Mouse (Mus musculus) heart, embryonic 11.5 days (tissue): Measurements from ENCODE around the gene Zfp672. TPM values are rescaled to one million over a fixed set of nuclear protein-coding genes. Genes with fewer than 3 reads are reported as not detected.

Experiments
- ATAC-seq: fragments of 200-750 bp; cut with Nextera tagmentation; replicated peaks from 2 replicates; pipeline ENCODE4 v1.8.0; 2017; ENCODE audit warnings: moderate library complexity; ENCODE audit not compliant: insufficient number of reproducible peaks, low FRiP score, low TSS enrichment
- H3K27ac ChIP-seq: fragments of 300-500 bp; sonication (generic); 2 replicates; pipeline ENCODE4 v1.5.1; 2014; ENCODE audit warnings: mild to moderate bottlenecking, low read depth, low read length
- H3K27me3 ChIP-seq: fragments of 300-500 bp; sonication (generic); 2 replicates; pipeline ENCODE4 v1.6.1; 2014; ENCODE audit warnings: mild to moderate bottlenecking, low read length, mixed read lengths; ENCODE audit not compliant: control insufficient read depth, insufficient read depth
- H3K36me3 ChIP-seq: fragments of 300-500 bp; sonication (generic); 2 replicates; pipeline ENCODE4 v1.6.1; 2014; ENCODE audit warnings: mild to moderate bottlenecking, low read length, moderate library complexity, mixed read lengths; ENCODE audit not compliant: control insufficient read depth, insufficient read depth
- H3K4me1 ChIP-seq: fragments of 300-500 bp; sonication (generic); 2 replicates; pipeline ENCODE4 v1.6.1; 2014; ENCODE audit warnings: low read length; ENCODE audit not compliant: control insufficient read depth, insufficient read depth
- H3K4me2 ChIP-seq: fragments of 300-500 bp; sonication (generic); 2 replicates; pipeline ENCODE4 v1.6.1; 2014; ENCODE audit warnings: mild to moderate bottlenecking, moderate library complexity
- H3K4me3 ChIP-seq: fragments of 300-500 bp; sonication (generic); 2 replicates; pipeline ENCODE4 v1.5.1; 2014; ENCODE audit warnings: low read depth, low read length
- H3K9ac ChIP-seq: fragments of 300-500 bp; sonication (generic); 2 replicates; pipeline ENCODE4 v1.6.1; 2014; ENCODE audit warnings: mild to moderate bottlenecking, low read depth, low read length, moderate library complexity
- H3K9me3 ChIP-seq: fragments of 300-500 bp; sonication (generic); replicated peaks from 2 replicates; pipeline ENCODE4 v1.6.1; 2016; ENCODE audit warnings: low read length; ENCODE audit not compliant: control insufficient read depth
- WGBS: fragments of 180-500 bp; shearing (Covaris S2); extraction: QIAGEN DNeasy Blood & Tissue Kit; methylation state at CpG from one replicate; pipeline ENCODE4 v1.1.7; 2014; ENCODE audit not compliant: insufficient replicate concordance; 5-methylcytosine and 5-hydroxymethylcytosine counted together
- polyA plus RNA-seq: library from polyadenylated mRNA; unstranded; fragments of >200 nt; fragmentation: Nextera tagmentation; extraction: Ambion mirVana; gene quantifications from 2 replicates; pipeline ENCODE4 v1.2.1, GENCODE M21; 2014

Gene Zfp672
- polyA plus RNA-seq, 1 experiment from 2014 or later = 31.2 TPM

GRCm38 (mm10) chr11:58346745-58347144 is 16.6 kb upstream of the Zfp672 start:
- WGBS = 84% methylated on average over 4 of the region's 4 CpGs
- peaks cover 21% of the 10 kb centered on the region for H3K36me3 ChIP-seq
- H3K4me2 ChIP-seq = no peak overlapping the region
- H3K27me3 ChIP-seq = no peaks in the 10 kb centered on the region
- H3K9me3 ChIP-seq = no peaks in the 10 kb centered on the region
- no peak overlapping the region for H3K9ac ChIP-seq
- H3K4me1 ChIP-seq = no peaks in the 10 kb centered on the region
- no peak overlapping the region for H3K27ac ChIP-seq
- H3K4me3 ChIP-seq = no peak overlapping the region
- ATAC-seq = no peak

DNA sequence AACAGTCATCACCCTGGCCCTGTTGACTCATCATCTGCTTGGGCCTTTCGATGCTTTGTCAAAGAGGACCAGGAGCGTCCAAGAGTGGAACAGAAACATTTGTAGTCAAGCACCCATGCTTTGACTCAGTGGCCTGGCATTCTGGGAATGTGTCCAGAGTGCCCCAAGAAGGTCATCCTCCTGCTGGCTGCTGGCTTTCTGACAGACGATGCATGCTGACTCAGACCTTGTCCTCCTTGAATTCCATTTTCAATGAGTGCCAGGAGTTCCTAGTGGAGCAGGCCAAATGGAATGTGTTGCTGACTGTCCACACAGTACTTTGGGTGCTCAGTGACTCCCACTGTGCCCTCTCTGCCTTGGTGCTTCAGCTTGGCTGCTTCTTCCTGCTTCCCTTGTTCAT is 4.6 kb upstream of the Zfp672 start:
- WGBS = 46% methylated on average over 3 of the region's 3 CpGs
- Histone ChIP-seq H3K9me3 (no peaks in the 10 kb centered on the region), H3K4me2 (no peak overlapping the region), H3K9ac (no peak overlapping the region), H3K4me3 (no peak overlapping the region), H3K4me1 (peaks cover 15% of the 10 kb centered on the region), H3K36me3 (peaks cover 6% of the 10 kb centered on the region), H3K27ac (peak overlapping the region; percentile 8; the same call in 1 of the 2 replicates), H3K27me3 (no peaks in the 10 kb centered on the region)
- no peak for ATAC-seq

DNA sequence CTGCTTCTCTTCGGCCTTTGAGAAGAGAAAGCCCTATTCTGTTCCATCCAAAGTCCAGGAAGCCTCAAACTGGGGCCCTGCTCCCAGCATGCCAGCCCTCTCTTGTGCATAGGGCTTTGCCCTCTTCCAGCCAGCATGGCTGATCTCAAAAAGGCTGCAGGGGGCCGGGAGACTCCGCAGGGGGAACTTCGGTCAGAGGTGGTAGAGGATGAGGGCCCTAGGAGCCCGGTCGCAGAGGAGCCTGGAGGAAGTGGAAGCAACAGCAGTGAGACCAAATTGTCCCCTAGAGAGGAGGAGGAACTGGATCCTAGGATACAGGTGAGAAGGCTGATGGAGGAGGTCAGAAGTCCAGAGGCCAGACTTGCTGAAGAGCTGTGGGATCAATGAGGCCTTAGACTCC is 1.4 kb upstream of the Zfp672 start:
- peaks cover 5% of the 10 kb centered on the region; the same call in 1 of the 2 replicates for H3K36me3 ChIP-seq
- peak overlapping the region; percentile 88 for H3K4me2 ChIP-seq
- peaks cover 24% of the 10 kb centered on the region for H3K4me1 ChIP-seq
- H3K9ac ChIP-seq = peak overlapping the region; percentile 89
- peak overlapping the region; percentile 92 for H3K4me3 ChIP-seq
- no peaks in the 10 kb centered on the region for H3K9me3 ChIP-seq
- 82% methylated on average over 6 of the region's 6 CpGs for WGBS
- no peaks in the 10 kb centered on the region for H3K27me3 ChIP-seq
- ATAC-seq = no peak
- no peak overlapping the region for H3K27ac ChIP-seq

- Histone ChIP-seq H3K9ac (peak overlapping the region; percentile 89), H3K4me3 (peak overlapping the region; percentile 92), H3K4me1 (peaks cover 24% of the 10 kb centered on the region), H3K4me2 (peak overlapping the region; percentile 88), H3K36me3 (peaks cover 5% of the 10 kb centered on the region; the same call in 1 of the 2 replicates), H3K9me3 (no peaks in the 10 kb centered on the region), H3K27ac (no peak overlapping the region; the same call in 1 of the 2 replicates), H3K27me3 (no peaks in the 10 kb centered on the region)
- WGBS = 15% methylated on average over 10 of the region's 10 CpGs
- no peak for ATAC-seq
Observed at GRCm38 (mm10) chr11:58331149-58331495, 983 bp upstream of the Zfp672 start.

DNA sequence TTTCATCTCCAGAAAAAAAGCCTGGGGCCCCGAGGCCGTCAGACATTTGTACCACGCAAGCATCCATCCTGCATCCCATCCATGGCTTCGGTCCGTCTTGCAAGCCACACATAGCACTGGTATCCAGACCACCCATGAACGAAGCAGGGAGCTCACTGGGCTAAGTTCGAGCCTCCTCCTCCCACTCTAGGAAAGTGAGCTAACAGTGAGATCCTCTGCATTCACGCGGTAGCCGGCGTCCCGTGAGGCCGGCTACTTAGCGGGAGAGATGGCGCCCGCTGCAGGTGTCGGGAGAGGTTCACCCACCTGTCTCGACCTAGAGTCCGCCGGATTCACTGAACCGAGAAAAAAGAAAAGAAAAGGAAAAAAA is 248 bp downstream of the Zfp672 start:
- peak overlapping the region; percentile 25; the same call in 1 of the 2 replicates for H3K27ac ChIP-seq
- no peak; the same call in 1 of the 2 replicates for ATAC-seq
- WGBS = under 1% methylated on average over 21 of the region's 21 CpGs

DNA sequence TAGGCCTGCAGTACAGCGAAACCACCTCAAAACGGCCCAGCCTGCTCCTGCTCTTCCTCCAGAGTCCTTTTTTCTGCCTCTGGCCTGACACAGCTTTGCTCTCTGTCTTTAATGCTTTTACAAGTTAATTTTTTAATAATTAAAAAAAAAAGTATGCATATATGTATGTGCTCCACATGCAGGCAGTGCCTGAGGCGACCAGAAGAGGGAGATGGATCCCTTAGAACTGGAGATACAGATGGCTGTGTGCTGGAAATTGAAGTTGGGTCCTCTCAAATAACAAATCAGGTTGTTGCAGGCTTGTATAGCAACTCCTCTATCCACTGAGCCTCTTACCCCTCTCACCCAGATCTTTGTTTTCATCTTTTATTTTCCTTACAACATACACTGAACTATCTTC is 3.4 kb downstream of the Zfp672 start:
- no peak overlapping the region for H3K9ac ChIP-seq
- WGBS = 91% methylated on average over 3 of the region's 3 CpGs

More for the DNA sequence above, 248 bp downstream of the Zfp672 start:
- Histone ChIP-seq H3K9me3 (no peaks in the 10 kb centered on the region), H3K4me1 (peaks cover 24% of the 10 kb centered on the region), H3K9ac (peak overlapping the region; percentile 89), H3K4me3 (peak overlapping the region; percentile 92), H3K27me3 (no peaks in the 10 kb centered on the region), H3K36me3 (peaks cover 5% of the 10 kb centered on the region; the same call in 1 of the 2 replicates), H3K4me2 (peak overlapping the region; percentile 88)

DNA sequence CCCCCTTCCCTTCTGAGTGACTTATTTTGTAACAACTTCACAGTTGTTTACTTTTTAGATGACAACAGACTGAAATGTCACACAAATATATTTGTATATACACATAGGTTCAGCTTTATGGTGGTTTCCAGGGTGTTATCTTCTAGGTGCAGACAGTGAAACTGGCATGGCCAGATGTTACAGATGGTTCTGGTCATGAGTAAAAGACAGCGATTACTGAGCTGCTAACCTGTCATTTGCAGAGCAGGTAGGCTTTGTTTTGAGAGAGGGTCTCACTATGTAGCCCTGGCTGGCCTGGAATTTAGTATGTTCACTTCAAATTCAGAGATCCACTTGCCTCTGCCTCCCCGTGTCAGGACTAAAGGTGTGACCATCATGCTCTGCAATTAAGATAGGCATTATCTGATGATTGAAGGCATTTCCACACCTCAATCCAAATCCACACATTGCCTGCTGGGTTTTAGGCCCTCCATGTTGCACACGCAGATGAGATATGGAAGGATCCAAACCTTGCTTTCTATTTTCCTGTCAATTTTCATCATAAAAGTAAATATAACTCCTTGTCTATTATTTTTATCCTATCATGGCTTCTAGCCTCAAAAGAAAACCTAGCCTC is 5.4 kb downstream of the Zfp672 start:
- Histone ChIP-seq H3K9ac (no peak overlapping the region), H3K27ac (no peak overlapping the region), H3K36me3 (peaks cover 5% of the 10 kb centered on the region; the same call in 1 of the 2 replicates), H3K4me3 (no peak overlapping the region), H3K4me1 (peaks cover 16% of the 10 kb centered on the region), H3K27me3 (no peaks in the 10 kb centered on the region), H3K9me3 (no peaks in the 10 kb centered on the region), H3K4me2 (no peak overlapping the region)
- 80% methylated on average over 3 of the region's 3 CpGs for WGBS
- ATAC-seq = no peak

More for the DNA sequence above, 3.4 kb downstream of the Zfp672 start:
- H3K4me1 ChIP-seq = peaks cover 22% of the 10 kb centered on the region
- H3K36me3 ChIP-seq = peaks cover 5% of the 10 kb centered on the region; the same call in 1 of the 2 replicates
- ATAC-seq = no peak
- no peaks in the 10 kb centered on the region for H3K27me3 ChIP-seq
- H3K4me2 ChIP-seq = no peak overlapping the region
- H3K9me3 ChIP-seq = no peaks in the 10 kb centered on the region
- no peak overlapping the region for H3K27ac ChIP-seq
- no peak overlapping the region for H3K4me3 ChIP-seq

DNA sequence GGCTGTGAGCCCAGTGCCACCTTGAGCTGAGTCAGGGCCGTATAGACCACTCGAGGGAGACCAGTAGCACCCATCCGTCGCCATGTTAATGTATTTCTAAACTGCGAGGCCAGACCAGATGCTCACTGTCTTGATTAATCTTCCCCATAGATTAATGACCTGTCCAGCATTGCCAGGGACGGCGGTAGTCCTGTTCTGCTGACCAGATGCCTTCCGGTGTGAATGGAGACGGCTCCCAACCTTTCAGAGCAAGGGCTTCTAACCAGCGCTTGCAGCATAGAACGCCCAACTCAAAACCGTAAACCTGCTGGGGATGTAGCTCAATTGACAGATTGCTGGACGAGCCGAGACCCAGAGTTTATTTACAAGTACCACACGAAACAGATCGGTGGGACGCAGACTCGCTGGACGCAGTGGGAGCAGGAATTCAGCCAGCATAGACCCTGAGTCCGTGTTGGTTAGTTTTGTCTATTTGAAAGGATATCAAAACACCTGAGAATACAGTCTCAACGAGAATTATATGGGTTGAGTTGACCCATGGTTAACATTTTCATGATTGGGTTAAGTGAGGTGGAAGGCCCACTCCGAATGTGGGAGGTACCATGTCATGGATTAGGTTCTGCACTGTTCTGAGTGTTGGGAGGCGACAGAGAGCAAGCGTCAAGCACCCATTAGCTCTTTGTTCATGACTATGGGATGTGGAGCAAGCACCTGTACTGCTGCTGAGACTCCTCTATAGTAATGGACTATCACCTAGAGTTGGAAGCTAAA is 6.4 kb downstream of the Zfp672 start:
- H3K36me3 ChIP-seq = peaks cover 5% of the 10 kb centered on the region; the same call in 1 of the 2 replicates
- H3K27ac ChIP-seq = peak overlapping the region; percentile 98
- H3K27me3 ChIP-seq = no peaks in the 10 kb centered on the region
- peak overlapping the region; percentile 83 for H3K9ac ChIP-seq
- 13% methylated on average over 24 of the region's 24 CpGs for WGBS
- no peak for ATAC-seq
- H3K4me1 ChIP-seq = peaks cover 7% of the 10 kb centered on the region
- peak overlapping the region; percentile 97 for H3K4me2 ChIP-seq
- no peaks in the 10 kb centered on the region for H3K9me3 ChIP-seq
- H3K4me3 ChIP-seq = peak overlapping the region; percentile 62
